Mouse (Mus musculus): Measurements from ENCODE around the gene Ranbp2. TPM values are rescaled to one million over a fixed set of nuclear protein-coding genes. Genes with fewer than 3 reads are reported as not detected.

Gene Ranbp2
- polyA plus RNA-seq, 1 experiment = 7.5 TPM

GRCm38 (mm10) chr10:58447280-58447781, 611 bp downstream of the Ranbp2 start:
- Histone ChIP-seq H3K27me3 (ENCODE audit: control insufficient read depth, insufficient read depth, low read length) (no peaks in the 10 kb centered on the region), H3K27ac (ENCODE audit: control insufficient read depth, insufficient read depth, low read length) (peak overlapping the region; percentile 77), H3K36me3 (ENCODE audit: control insufficient read depth, insufficient read depth, low read length) (no peaks in the 10 kb centered on the region), H3K4me1 (replicated peaks; ENCODE audit: control insufficient read depth, insufficient read depth, low read length) (no peaks in the 10 kb centered on the region; the same call in 1 of the 2 replicates), H3K4me3 (ENCODE audit: control insufficient read depth, insufficient read depth, low read length) (peak overlapping the region; percentile 92)
- DNase-seq = peak; percentile 61
- TF ChIP-seq CTCF (IDR thresholded peaks at IDR 0.05; ENCODE audit: borderline replicate concordance, control insufficient read depth, extremely low read depth, insufficient read depth, low read length, poor library complexity) (no peak), POLR2A (IDR thresholded peaks at IDR 0.05; ENCODE audit: control insufficient read depth, extremely low read depth, insufficient read depth, low read length, poor library complexity) (no peak)
- WGBS = 2% methylated on average over 32 of the region's 32 CpGs

- H3K27me3 ChIP-seq (ENCODE audit: control insufficient read depth, insufficient read depth, low read length) = no peaks in the 10 kb centered on the region
- no peak for DNase-seq
- H3K4me3 ChIP-seq (ENCODE audit: control insufficient read depth, insufficient read depth, low read length) = no peak overlapping the region
- H3K4me1 ChIP-seq (replicated peaks; ENCODE audit: control insufficient read depth, insufficient read depth, low read length) = no peaks in the 10 kb centered on the region
- peaks cover 33% of the 10 kb centered on the region for H3K36me3 ChIP-seq (ENCODE audit: control insufficient read depth, insufficient read depth, low read length)
- H3K27ac ChIP-seq (ENCODE audit: control insufficient read depth, insufficient read depth, low read length) = no peak overlapping the region
- no peak for TF ChIP-seq CTCF (IDR thresholded peaks at IDR 0.05; ENCODE audit: borderline replicate concordance, control insufficient read depth, extremely low read depth, insufficient read depth, low read length, poor library complexity)
- no peak for TF ChIP-seq POLR2A (IDR thresholded peaks at IDR 0.05; ENCODE audit: control insufficient read depth, extremely low read depth, insufficient read depth, low read length, poor library complexity)
Observed at GRCm38 (mm10) chr10:58451575-58451974, 4.9 kb downstream of the Ranbp2 start.

- 93% methylated on average over 1 of the region's 1 CpGs for WGBS
- no peak overlapping the region for H3K27ac ChIP-seq (ENCODE audit: control insufficient read depth, insufficient read depth, low read length)
- DNase-seq = no peak
- H3K4me3 ChIP-seq (ENCODE audit: control insufficient read depth, insufficient read depth, low read length) = no peak overlapping the region
- H3K27me3 ChIP-seq (ENCODE audit: control insufficient read depth, insufficient read depth, low read length) = no peaks in the 10 kb centered on the region
- no peaks in the 10 kb centered on the region for H3K4me1 ChIP-seq (replicated peaks; ENCODE audit: control insufficient read depth, insufficient read depth, low read length)
- TF ChIP-seq CTCF (IDR thresholded peaks at IDR 0.05; ENCODE audit: borderline replicate concordance, control insufficient read depth, extremely low read depth, insufficient read depth, low read length, poor library complexity) (no peak), POLR2A (IDR thresholded peaks at IDR 0.05; ENCODE audit: control insufficient read depth, extremely low read depth, insufficient read depth, low read length, poor library complexity) (no peak)
- peaks cover 34% of the 10 kb centered on the region for H3K36me3 ChIP-seq (ENCODE audit: control insufficient read depth, insufficient read depth, low read length)
Observed at GRCm38 (mm10) chr10:58452185-58452584, 5.5 kb downstream of the Ranbp2 start.

- DNase-seq = no peak
- WGBS = 95% methylated on average over 1 of the region's 1 CpGs
- Histone ChIP-seq H3K27me3 (ENCODE audit: control insufficient read depth, insufficient read depth, low read length) (no peaks in the 10 kb centered on the region), H3K4me3 (ENCODE audit: control insufficient read depth, insufficient read depth, low read length) (no peak overlapping the region), H3K27ac (ENCODE audit: control insufficient read depth, insufficient read depth, low read length) (no peak overlapping the region), H3K36me3 (ENCODE audit: control insufficient read depth, insufficient read depth, low read length) (peaks cover 63% of the 10 kb centered on the region), H3K4me1 (replicated peaks; ENCODE audit: control insufficient read depth, insufficient read depth, low read length) (no peaks in the 10 kb centered on the region)
- TF ChIP-seq POLR2A (IDR thresholded peaks at IDR 0.05; ENCODE audit: control insufficient read depth, extremely low read depth, insufficient read depth, low read length, poor library complexity) = no peak
- TF ChIP-seq CTCF (IDR thresholded peaks at IDR 0.05; ENCODE audit: borderline replicate concordance, control insufficient read depth, extremely low read depth, insufficient read depth, low read length, poor library complexity) = no peak
Observed at GRCm38 (mm10) chr10:58459896-58460295, 13.2 kb downstream of the Ranbp2 start.

- 97% methylated on average over 5 of the region's 5 CpGs for WGBS
- H3K4me1 ChIP-seq (replicated peaks; ENCODE audit: control insufficient read depth, insufficient read depth, low read length) = no peaks in the 10 kb centered on the region
- no peak overlapping the region for H3K27ac ChIP-seq (ENCODE audit: control insufficient read depth, insufficient read depth, low read length)
- no peaks in the 10 kb centered on the region for H3K27me3 ChIP-seq (ENCODE audit: control insufficient read depth, insufficient read depth, low read length)
- DNase-seq = no peak
- H3K36me3 ChIP-seq (ENCODE audit: control insufficient read depth, insufficient read depth, low read length) = peaks cover 59% of the 10 kb centered on the region
- H3K4me3 ChIP-seq (ENCODE audit: control insufficient read depth, insufficient read depth, low read length) = no peak overlapping the region
- no peak for TF ChIP-seq CTCF (IDR thresholded peaks at IDR 0.05; ENCODE audit: borderline replicate concordance, control insufficient read depth, extremely low read depth, insufficient read depth, low read length, poor library complexity)
- no peak for TF ChIP-seq POLR2A (IDR thresholded peaks at IDR 0.05; ENCODE audit: control insufficient read depth, extremely low read depth, insufficient read depth, low read length, poor library complexity)
Observed at GRCm38 (mm10) chr10:58477086-58477755, 30.5 kb downstream of the Ranbp2 start.

GRCm38 (mm10) chr10:58478071-58478578, 31.4 kb downstream of the Ranbp2 start:
- no peaks in the 10 kb centered on the region for H3K27me3 ChIP-seq (ENCODE audit: control insufficient read depth, insufficient read depth, low read length)
- no peak overlapping the region for H3K27ac ChIP-seq (ENCODE audit: control insufficient read depth, insufficient read depth, low read length)
- H3K36me3 ChIP-seq (ENCODE audit: control insufficient read depth, insufficient read depth, low read length) = peaks cover 59% of the 10 kb centered on the region
- WGBS = 97% methylated on average over 2 of the region's 2 CpGs
- H3K4me3 ChIP-seq (ENCODE audit: control insufficient read depth, insufficient read depth, low read length) = no peak overlapping the region
- DNase-seq = no peak
- no peaks in the 10 kb centered on the region for H3K4me1 ChIP-seq (replicated peaks; ENCODE audit: control insufficient read depth, insufficient read depth, low read length)
- TF ChIP-seq CTCF (IDR thresholded peaks at IDR 0.05; ENCODE audit: borderline replicate concordance, control insufficient read depth, extremely low read depth, insufficient read depth, low read length, poor library complexity) (no peak), POLR2A (IDR thresholded peaks at IDR 0.05; ENCODE audit: control insufficient read depth, extremely low read depth, insufficient read depth, low read length, poor library complexity) (no peak)
